Mouse (Mus musculus) testis, adult 2 months (tissue): ENCODE data around the gene Rfpl4b. TPM values are rescaled to one million over a fixed set of nuclear protein-coding genes. Genes with fewer than 3 reads are reported as not detected.

Experiments used
- H3K27ac ChIP-seq: fragments of 200-500 bp; 2 replicates; pipeline ENCODE4 v1.5.1; 2012; ENCODE audit warnings: low read depth, low read length; ENCODE audit not compliant: control insufficient read depth, insufficient read depth
- H3K27me3 ChIP-seq: fragments of 200-500 bp; 2 replicates; pipeline ENCODE4 v1.6.1; 2012; ENCODE audit warnings: mild to moderate bottlenecking, low read length, moderate library complexity; ENCODE audit not compliant: control insufficient read depth, insufficient read depth
- H3K36me3 ChIP-seq: fragments of 200-500 bp; 2 replicates; pipeline ENCODE4 v1.6.1; 2012; ENCODE audit warnings: mild to moderate bottlenecking, low read length; ENCODE audit not compliant: control insufficient read depth, insufficient read depth
- H3K4me1 ChIP-seq: fragments of 200-500 bp; 2 replicates; pipeline ENCODE4 v1.6.1; 2012; ENCODE audit warnings: low read length; ENCODE audit not compliant: control insufficient read depth, insufficient read depth
- H3K4me3 ChIP-seq: fragments of 200-500 bp; 2 replicates; pipeline ENCODE4 v1.5.1; 2012; ENCODE audit warnings: low read depth, mild to moderate bottlenecking, low read length, moderate library complexity, mixed read lengths; ENCODE audit not compliant: control insufficient read depth
- CTCF ChIP-seq: fragments of 200-500 bp; IDR thresholded peaks from 2 replicates; pipeline ENCODE4 v1.5.1; 2012; ENCODE audit warnings: low read depth, mild to moderate bottlenecking, inconsistent platforms, low read length, moderate library complexity; ENCODE audit not compliant: control insufficient read depth, insufficient read depth, insufficient replicate concordance
- POLR2A ChIP-seq: fragments of 200-500 bp; IDR thresholded peaks from 2 replicates; pipeline ENCODE4 v1.6.1; 2012; ENCODE audit warnings: low read depth, mild to moderate bottlenecking, inconsistent platforms, low read length, moderate library complexity; ENCODE audit not compliant: control insufficient read depth
- polyA plus RNA-seq: library from polyadenylated mRNA; depleted of rRNA; stranded (reverse); fragments of >200 nt; gene quantifications from 2 replicates; pipeline ENCODE4 v1.2.3, GENCODE M21; 2012; rRNA removed

Gene Rfpl4b
- polyA plus RNA-seq, 1 experiment: not detected

DNA sequence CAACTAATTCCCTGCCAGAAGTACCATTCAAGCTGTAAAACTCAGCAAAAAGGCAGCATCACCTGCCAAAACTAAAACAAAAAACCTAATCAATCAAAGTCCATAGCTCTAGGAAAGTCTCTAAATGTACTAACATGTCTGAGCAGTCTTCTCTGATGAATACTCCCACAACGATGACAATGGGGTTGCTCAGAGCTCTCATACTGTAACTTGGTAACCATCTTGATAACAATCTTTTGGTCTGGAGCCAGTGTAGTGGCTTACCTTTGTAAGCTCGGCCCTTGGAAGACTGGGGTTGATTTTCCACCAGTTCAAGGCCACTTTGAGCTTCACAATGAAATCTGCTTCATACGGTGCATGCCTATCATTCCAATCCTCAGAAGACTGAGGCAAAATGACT, 33.0 kb downstream of the Rfpl4b start:
- Histone ChIP-seq H3K27ac (no peak overlapping the region), H3K36me3 (no peaks in the 10 kb centered on the region), H3K27me3 (no peaks in the 10 kb centered on the region), H3K4me1 (no peaks in the 10 kb centered on the region), H3K4me3 (no peak overlapping the region; the same call in 1 of the 2 replicates)
- no peak for TF ChIP-seq CTCF
- TF ChIP-seq POLR2A: no peak

Other genes starting within 250 kb of the Rfpl4b start
- gene Lama4, start 143.7 kb upstream of the Rfpl4b start, polyA plus RNA-seq: 2.2 and 2.3 TPM in 2 replicates